Comparison of ENCODE assay signal across 8 mouse cellular contexts in the genomic region with DNA sequence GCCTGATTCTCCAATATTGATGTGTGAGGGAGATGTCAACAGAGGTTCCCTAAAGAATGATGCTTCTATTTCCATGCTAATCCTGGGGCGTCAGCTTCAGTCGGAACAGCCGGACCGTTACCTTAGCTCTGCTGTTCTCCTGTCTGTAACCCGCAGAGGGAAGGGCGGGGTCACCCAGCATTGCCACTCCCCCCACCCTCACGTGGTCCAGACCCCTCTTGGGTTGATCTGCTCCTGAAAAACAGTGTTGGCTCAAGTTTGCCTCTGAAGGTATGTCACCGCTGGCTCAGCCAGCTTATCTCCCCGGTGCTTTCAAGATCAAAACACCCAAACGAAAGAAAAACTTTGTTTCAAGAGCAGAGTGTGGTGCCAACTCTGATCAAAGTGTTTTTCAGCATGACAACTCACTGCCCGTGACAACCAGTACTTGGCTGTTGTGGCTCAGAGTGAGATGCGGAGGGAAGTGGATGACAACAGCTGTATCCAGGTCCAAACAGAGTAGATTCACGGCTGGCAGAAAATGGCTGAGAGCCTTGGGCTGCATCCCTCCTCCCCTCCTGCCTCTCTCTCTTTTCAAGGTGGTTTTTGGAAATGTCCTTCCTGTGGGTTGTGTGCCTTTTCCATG.
DNase-seq lines count a peak whose midpoint lies in the region; ATAC-seq lines count a peak whose summit lies in the region.

No protein-coding gene starts in this region.

- no peaks in the 10 kb centered on the region for H3K36me3 ChIP-seq in heart, embryonic 13.5 days
- no peaks in the 10 kb centered on the region for H3K36me3 ChIP-seq in intestine, embryonic 15.5 days

- intact Hi-C loops in heart, postnatal 14 days (cut with DNase I) = no loop called here
- intact Hi-C loops in gastrocnemius, postnatal 36 days (cut with DNase I) = no loop called here

- H3K4me1 ChIP-seq in heart, embryonic 13.5 days = peaks cover 69% of the 10 kb centered on the region
- peaks cover 15% of the 10 kb centered on the region for H3K4me1 ChIP-seq in intestine, embryonic 15.5 days (replicated peaks)

- peak overlapping the region; percentile 36; the same call in 1 of the 2 replicates for H3K27ac ChIP-seq in heart, embryonic 13.5 days (replicated peaks)
- no peak overlapping the region for H3K27ac ChIP-seq in intestine, embryonic 15.5 days

- DNase-seq in heart, postnatal 14 days = no peak
- DNase-seq in embryo, embryonic 10.5 days (ENCODE audit: low spot score) = peak; percentile 50
- DNase-seq in lung, postnatal 25 days (ENCODE audit: low spot score) = peak; percentile 42
- DNase-seq in spleen, postnatal 4 days (ENCODE audit: low spot score in 2 of 2) = peak; percentile 60 to 73
- DNase-seq in urinary bladder, adult 2 months (ENCODE audit: low spot score) = no peak
- DNase-seq in gastrocnemius, postnatal 36 days = no peak

- WGBS in heart, embryonic 13.5 days = 9% methylated on average over 13 of the region's 13 CpGs
- 13% methylated on average over 13 of the region's 13 CpGs for WGBS in intestine, embryonic 15.5 days

- peak overlapping the region; percentile 68 for H3K9ac ChIP-seq in heart, embryonic 13.5 days
- no peak overlapping the region for H3K9ac ChIP-seq in intestine, embryonic 15.5 days

- ATAC-seq in heart, embryonic 13.5 days (ENCODE audit: extremely low read depth, insufficient number of reproducible peaks, low FRiP score, low TSS enrichment) = peak; percentile 31; the same call in 1 of the 2 replicates
- 0 out of 2 replicates have a peak, but pooled peaks have one; percentile 56 for ATAC-seq in intestine, embryonic 15.5 days

- peaks cover 29% of the 10 kb centered on the region for H3K27me3 ChIP-seq in heart, embryonic 13.5 days (replicated peaks)
- H3K27me3 ChIP-seq in intestine, embryonic 15.5 days (replicated peaks) = peaks cover 27% of the 10 kb centered on the region

- no peaks in the 10 kb centered on the region for H3K9me3 ChIP-seq in heart, embryonic 13.5 days
- no peaks in the 10 kb centered on the region for H3K9me3 ChIP-seq in intestine, embryonic 15.5 days

- peak overlapping the region; percentile 52 for H3K4me2 ChIP-seq in heart, embryonic 13.5 days
- H3K4me2 ChIP-seq in intestine, embryonic 15.5 days (replicated peaks) = no peak overlapping the region; the same call in 1 of the 2 replicates

- peak overlapping the region; percentile 18 for H3K4me3 ChIP-seq in heart, embryonic 13.5 days
- H3K4me3 ChIP-seq in intestine, embryonic 15.5 days (replicated peaks) = no peak overlapping the region

Comparison
In these comparisons a context has a peak if more than half of its experiments do, and no peak if none do; other contexts are left out.
1. DNase-seq: peak in embryo, embryonic 10.5 days (single experiment), lung, postnatal 25 days (single experiment) and spleen, postnatal 4 days (2 of 2); none in heart, postnatal 14 days (0 of 2), urinary bladder, adult 2 months (single experiment) and gastrocnemius, postnatal 36 days (0 of 2).